Mouse (Mus musculus): ENCODE results near the gene Adam19.

DNA sequence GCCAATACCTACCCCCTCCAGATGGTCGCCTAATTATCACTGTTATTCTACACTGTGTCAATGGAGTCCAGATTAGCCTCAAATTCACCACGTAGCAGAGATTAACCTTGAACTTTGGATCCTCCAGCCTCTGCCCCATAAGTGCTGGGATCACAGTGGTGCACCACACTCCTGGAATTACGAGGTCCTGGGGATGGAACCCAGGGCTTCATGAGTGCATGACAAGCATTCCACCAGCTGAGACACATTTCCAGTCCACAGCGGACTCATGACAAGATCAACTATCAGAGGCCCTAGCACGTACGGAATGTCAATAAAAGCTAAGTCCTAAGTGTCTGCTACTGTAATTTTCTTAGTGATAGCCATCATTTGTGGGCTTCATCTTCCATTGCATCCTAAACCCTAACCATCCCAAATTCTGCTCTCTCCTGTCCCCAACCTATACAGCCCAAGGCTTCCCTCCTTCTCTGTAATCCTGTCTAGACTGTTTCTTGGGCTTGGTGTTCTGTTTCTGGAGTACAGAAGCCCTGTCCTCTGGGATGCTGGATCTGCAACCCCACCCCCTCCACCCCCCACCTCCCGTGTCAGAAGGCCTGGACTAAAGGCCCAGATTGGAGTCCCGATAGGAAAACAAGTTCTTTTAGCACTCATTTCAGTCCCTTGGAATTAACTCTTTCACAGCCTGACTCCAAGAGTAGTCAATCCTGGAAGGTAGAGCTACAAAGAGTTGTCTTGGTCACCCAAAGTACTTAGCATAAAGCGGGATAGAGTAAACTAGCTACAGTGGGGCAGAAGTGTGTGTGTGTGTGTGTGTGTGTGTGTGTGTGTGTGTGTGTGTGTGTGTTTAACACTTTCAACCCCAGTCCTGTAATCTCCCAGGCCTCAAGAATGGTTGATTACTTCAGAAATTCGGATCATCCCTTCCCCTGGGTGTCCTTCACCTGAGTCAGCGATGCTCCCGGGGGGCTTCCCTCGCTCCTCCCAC is 589 bp upstream of the Adam19 start:
- no peak for TF ChIP-seq POLR2A (IDR thresholded peaks at IDR 0.05; ENCODE audit: borderline replicate concordance, extremely low read depth, insufficient read depth, insufficient read length, poor library complexity, severe bottlenecking)
- no peak for TF ChIP-seq CTCF (IDR thresholded peaks at IDR 0.05; ENCODE audit: borderline replicate concordance, extremely low read depth, insufficient read depth, insufficient read length)

All from brain, embryonic 14.5 days (tissue).